Mouse (Mus musculus) stomach, postnatal 0 days (tissue): Measurements from ENCODE around the gene Fastkd5.

Experiments used
- CTCF ChIP-seq: IDR thresholded peaks from 2 replicates; pipeline ENCODE4 v1.5.1; 2016; ENCODE audit warnings: antibody characterized with exemption, low read depth, mild to moderate bottlenecking, moderate library complexity
- EP300 ChIP-seq: optimal IDR thresholded peaks from 2 replicates; pipeline ENCODE3; 2016; ENCODE audit warnings: antibody characterized with exemption

- TF ChIP-seq EP300 (no peak), CTCF (no peak)
Measured at GRCm38 (mm10) chr2:130629839-130630203, at the start of gene Fastkd5, which contains the start of gene Ubox5.
